Mouse (Mus musculus): ENCODE data around the gene Grik3.

The Grik3 gene

GRCm38 (mm10) chr4:125727030-125727429, 236.5 kb downstream of the Grik3 start:
- no peak for DNase-seq (ENCODE audit: low spot score)

DNA sequence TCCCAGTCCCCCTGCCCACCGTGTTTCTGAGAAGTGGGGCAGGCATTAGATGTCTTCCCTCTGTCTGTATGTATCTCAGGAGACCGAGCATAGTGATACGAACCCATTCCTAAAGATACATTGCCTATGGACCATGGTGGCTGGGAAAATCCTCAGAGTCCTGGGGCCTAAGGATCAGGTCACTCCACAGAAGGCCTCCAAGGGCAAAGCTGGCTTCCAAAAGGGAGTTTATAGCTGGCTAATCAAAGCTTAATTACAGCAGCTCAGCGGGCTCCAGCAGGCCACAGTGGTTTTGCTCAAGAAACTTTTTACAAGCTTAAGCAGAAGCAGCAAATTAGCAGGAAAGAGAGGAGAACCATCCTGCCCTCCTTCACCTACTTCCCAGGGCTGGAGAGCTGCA, 237.1 kb downstream of the Grik3 start:
- DNase-seq (ENCODE audit: low spot score) = no peak

GRCm38 (mm10) chr4:125728091-125728863, 237.8 kb downstream of the Grik3 start:
- no peak for DNase-seq (ENCODE audit: low spot score)

DNA sequence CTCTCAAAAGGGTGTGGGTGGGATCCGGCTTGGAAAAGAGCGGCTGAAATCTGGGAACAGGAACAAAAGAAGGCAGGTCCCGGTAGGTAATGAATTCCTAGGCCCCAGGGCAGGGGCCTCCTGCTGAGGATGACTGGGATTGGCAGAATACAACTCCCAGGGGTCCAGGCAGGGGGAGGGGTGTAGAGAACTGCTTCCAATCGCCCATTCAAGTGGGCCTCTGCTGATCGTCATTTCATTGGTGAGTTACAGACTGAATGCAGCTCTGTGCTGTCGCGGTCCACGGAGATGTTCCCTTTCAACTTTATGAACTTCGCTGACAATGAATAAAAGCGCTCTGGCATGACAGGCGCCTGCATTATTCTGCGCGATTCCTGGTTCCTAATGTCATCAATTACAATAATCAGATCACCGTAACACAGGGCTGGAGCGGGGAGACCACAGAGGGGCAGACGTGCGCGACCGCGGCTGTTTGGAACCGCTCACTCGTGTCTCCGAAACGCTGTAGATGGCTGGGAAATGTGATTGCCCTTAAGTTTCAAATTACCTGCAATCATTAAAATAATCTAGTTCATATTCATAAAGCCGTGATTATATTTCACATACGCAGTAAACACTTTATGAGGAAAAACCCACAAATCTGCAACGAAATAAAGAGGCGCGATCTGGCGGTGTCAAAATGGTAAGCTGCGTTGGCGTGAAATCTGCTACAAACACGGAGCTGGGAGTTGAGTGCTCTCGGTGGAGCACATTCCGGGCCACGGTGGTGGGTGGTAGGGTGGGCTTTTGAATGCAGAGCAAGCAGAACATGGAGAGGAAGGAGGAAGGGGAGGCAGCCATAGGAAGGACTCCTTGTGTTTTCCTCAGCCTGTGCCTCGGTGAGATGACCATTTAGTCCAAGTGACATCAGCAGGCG, 239.1 kb downstream of the Grik3 start:
- DNase-seq (ENCODE audit: low spot score) = peak; percentile 8

DNA sequence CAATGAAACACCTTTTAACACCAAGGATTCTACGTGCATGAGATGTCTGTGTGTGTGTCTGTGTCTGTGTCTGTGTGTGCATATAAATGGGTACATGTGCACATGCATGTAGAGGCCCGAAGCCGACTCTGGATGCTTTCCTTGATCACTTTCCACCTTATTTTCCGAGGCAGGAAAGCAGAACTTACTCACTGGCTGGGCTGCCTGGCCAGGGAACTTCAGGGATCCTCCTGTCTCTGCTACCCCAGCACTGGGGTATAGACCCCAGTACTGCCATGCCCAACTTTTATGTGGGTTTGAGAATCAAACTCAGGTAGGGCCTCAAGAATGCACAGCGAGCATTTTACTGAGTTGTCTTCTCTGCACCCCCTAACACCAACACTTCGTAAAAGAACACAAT, 240.3 kb downstream of the Grik3 start:
- DNase-seq (ENCODE audit: low spot score) = no peak

GRCm38 (mm10) chr4:125736783-125737182, 246.3 kb downstream of the Grik3 start:
- no peak for DNase-seq (ENCODE audit: low spot score)

- no peak for DNase-seq (ENCODE audit: low spot score)
Measured at GRCm38 (mm10) chr4:125738825-125739224, 248.3 kb downstream of the Grik3 start.

- DNase-seq (ENCODE audit: low spot score) = no peak
Measured at GRCm38 (mm10) chr4:125742162-125742571, 251.7 kb downstream of the Grik3 start.

DNA sequence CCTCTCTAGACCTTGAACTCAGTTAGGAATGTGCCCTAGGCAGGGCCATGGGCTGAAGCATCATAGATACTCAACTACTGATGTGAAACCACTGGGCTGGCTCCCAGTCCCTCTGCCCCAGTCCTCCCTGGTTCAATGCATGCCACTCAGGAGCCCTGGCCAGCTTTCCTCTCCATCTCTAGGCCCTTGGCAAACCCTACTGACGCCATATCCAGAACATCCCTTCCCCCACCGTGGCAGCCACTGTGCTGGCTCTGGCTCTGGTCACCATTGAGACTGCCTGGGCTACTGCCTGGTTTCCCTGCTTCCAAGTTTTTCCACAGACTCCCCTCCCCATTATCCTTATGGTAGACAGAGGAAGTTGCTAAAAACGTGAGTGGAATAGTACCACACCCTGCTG, 255.4 kb downstream of the Grik3 start:
- no peak for DNase-seq (ENCODE audit: low spot score)

DNA sequence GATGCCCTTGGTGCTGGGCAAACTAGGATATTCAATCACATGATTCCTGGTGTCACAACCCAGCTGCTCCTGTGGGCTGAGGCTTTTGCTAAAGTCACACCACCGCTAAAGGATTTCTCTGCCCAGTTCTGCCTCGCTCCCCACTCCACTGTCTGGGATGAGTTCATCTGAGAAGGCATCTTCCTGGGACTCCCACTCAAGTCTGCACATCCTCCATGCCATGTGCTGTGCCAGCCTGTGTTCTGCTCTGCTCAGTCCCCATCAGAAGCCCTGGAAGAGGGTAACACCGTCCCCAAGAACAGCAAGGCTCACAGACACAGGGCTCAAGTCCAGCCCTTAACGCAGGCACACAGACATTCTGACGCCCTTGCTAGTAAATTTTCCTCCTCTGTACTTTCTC, 265.9 kb downstream of the Grik3 start:
- no peak for DNase-seq (ENCODE audit: low spot score)

GRCm38 (mm10) chr4:125760326-125760725, 269.8 kb downstream of the Grik3 start:
- no peak for DNase-seq (ENCODE audit: low spot score)

DNA sequence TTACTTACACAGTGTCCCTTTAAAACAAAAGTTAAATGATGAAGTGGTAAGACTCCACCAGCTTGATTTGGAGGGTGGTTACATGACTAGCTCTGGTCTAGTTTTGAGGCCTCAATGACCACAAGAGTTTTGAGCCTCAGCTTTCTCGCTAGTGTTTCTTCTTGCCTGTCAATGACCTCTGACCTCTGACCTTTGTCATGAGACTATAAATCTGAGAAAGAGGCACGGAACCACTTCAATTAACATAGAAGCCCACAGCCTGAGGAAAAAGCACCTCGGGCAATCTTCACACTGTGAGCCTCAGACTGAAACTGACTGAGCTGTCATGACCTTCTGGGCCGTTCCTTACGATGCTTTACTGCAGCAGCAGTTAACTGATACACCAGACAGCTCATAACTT, 272.6 kb downstream of the Grik3 start:
- DNase-seq (ENCODE audit: low spot score) = no peak

Data from yolk sac, embryonic 10.5 days (tissue).